Mouse (Mus musculus) limb, embryonic 15.5 days (tissue): Measurements from ENCODE around the gene Ccl6. TPM values are rescaled to one million over a fixed set of nuclear protein-coding genes. Genes with fewer than 3 reads are reported as not detected.

Experiments used
- ATAC-seq: fragments of 200-750 bp; cut with Nextera tagmentation; 2 replicates; pipeline ENCODE4 v1.8.0; 2017; ENCODE audit warnings: low read depth, moderate TSS enrichment; ENCODE audit not compliant: insufficient number of reproducible peaks, low FRiP score, low TSS enrichment
- H3K27ac ChIP-seq: fragments of 300-500 bp; sonication (generic); 2 replicates; pipeline ENCODE4 v1.5.1; 2015; ENCODE audit warnings: moderate library complexity, mild to moderate bottlenecking, inconsistent platforms
- H3K27me3 ChIP-seq: fragments of 300-500 bp; sonication (generic); 2 replicates; pipeline ENCODE4 v1.6.1; 2015; ENCODE audit warnings: inconsistent platforms
- H3K36me3 ChIP-seq: fragments of 300-500 bp; sonication (generic); 2 replicates; pipeline ENCODE4 v1.6.1; 2015; ENCODE audit warnings: inconsistent platforms
- H3K4me1 ChIP-seq: fragments of 300-500 bp; sonication (generic); 2 replicates; pipeline ENCODE4 v1.6.1; 2015; ENCODE audit warnings: inconsistent platforms
- H3K4me2 ChIP-seq: fragments of 300-500 bp; sonication (generic); 2 replicates; pipeline ENCODE4 v1.6.1; 2015; ENCODE audit warnings: mild to moderate bottlenecking, inconsistent platforms
- H3K4me3 ChIP-seq: fragments of 300-500 bp; sonication (generic); 2 replicates; pipeline ENCODE4 v1.5.1; 2015; ENCODE audit warnings: mild to moderate bottlenecking, inconsistent platforms
- H3K9ac ChIP-seq: fragments of 300-500 bp; sonication (generic); 2 replicates; pipeline ENCODE4 v1.6.1; 2015; ENCODE audit warnings: inconsistent platforms
- H3K9me3 ChIP-seq: fragments of 300-500 bp; sonication (generic); 2 replicates; pipeline ENCODE4 v1.6.1; 2016; ENCODE audit warnings: inconsistent platforms
- WGBS: fragments of 180-500 bp; shearing (Covaris S2); methylation state at CpG from one replicate; pipeline ENCODE4 v1.1.7; 2015; 5-methylcytosine and 5-hydroxymethylcytosine counted together
- polyA plus RNA-seq: library from polyadenylated mRNA; unstranded; fragments of >200 nt; fragmentation: Nextera tagmentation; extraction: Ambion mirVana; gene quantifications from 2 replicates; pipeline ENCODE4 v1.2.1, GENCODE M21; 2015

Gene Ccl6
- polyA plus RNA-seq, 1 experiment from 2014 or later, result 6.7 TPM

DNA sequence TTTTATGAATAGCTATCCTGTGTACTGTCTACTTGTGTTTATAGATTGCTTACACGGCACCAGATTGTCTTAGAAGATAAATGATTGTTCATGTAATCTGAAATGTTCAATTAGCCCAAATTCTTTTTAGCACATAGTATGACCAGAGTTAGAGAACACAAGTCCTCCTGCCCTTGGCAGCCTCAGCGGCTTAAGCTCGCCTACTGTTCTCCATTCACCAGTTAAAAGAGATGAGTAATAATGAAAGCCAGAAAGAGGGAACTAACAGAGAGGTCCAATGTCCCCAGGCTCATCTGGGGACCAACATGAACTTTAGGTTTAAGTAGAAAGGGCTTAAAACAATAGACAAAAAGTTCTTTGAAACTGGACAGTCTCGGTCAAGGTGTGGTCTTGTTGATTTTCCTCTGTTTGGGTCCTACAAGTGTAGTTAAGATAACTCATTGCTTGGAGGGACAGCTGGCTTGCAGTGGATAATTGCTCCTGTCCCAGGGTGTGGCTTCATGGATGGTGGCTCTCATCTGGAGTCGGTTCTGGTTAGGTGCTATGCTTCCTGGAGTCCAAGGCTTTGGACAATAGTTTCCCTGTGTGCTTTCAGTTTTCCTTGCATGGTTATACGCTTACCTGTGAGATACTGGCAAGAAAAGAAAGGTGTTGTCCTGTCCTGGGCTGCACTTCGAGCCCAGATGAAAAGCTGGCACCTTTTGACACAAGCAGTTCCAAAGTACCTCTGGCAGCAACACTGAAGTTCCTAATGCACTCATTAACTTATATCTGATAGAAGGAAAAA, 3.0 kb upstream of the Ccl6 start:
- 75% methylated on average over 7 of the region's 7 CpGs for WGBS
- H3K36me3 ChIP-seq, result no peaks in the 10 kb centered on the region
- no peak overlapping the region for H3K4me2 ChIP-seq
- H3K27me3 ChIP-seq, result no peaks in the 10 kb centered on the region
- no peak overlapping the region for H3K9ac ChIP-seq
- H3K9me3 ChIP-seq, result no peaks in the 10 kb centered on the region
- no peak for ATAC-seq
- H3K27ac ChIP-seq, result no peak overlapping the region
- H3K4me1 ChIP-seq, result no peaks in the 10 kb centered on the region
- no peak overlapping the region for H3K4me3 ChIP-seq

DNA sequence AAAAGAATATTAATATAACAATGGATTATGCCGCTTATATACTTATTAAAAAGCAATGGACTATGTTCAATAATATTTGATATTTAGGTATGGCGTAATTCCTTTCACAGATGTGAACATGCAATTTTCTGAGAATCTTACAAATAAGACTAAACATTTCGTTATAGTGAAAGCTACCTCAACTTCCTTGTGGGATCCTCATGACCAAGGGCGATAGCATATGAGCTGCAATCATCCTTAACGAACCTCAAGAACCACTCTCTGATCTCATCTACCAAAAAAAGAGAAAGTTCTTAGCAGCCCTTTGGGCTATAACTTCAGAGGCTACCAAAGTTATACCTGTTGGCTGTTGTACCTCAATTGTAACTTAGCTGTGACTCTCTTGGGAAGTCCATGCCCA, 566 bp upstream of the Ccl6 start:
- no peak overlapping the region for H3K4me2 ChIP-seq
- no peaks in the 10 kb centered on the region for H3K4me1 ChIP-seq

DNA sequence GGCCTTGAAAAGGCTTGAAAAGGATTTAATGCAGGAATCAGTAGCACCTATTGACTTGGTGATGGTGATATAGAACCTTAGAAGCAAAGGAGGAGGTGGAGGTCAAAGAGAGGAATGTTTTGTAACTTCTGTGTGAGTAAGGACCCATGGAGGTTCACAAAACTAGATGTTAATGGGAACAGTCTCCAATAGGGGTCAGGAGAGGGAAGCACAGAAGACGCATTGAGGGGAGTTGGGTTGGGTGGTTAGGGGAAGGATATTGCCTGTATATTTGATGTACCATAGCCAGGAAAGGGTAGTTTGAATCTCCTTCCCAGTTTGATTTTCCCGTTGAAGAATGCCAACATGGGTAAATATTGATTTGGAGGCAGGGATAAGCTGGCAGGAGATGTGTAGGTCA, 8.7 kb downstream of the Ccl6 start:
- Histone ChIP-seq H3K9ac (no peak overlapping the region), H3K27ac (no peak overlapping the region), H3K4me1 (no peaks in the 10 kb centered on the region), H3K4me3 (no peak overlapping the region), H3K27me3 (no peaks in the 10 kb centered on the region), H3K9me3 (no peaks in the 10 kb centered on the region), H3K4me2 (no peak overlapping the region), H3K36me3 (no peaks in the 10 kb centered on the region)
- 86% methylated on average over 2 of the region's 2 CpGs for WGBS
- ATAC-seq, result no peak

More for the DNA sequence above, 566 bp upstream of the Ccl6 start:
- no peak overlapping the region for H3K4me3 ChIP-seq
- no peaks in the 10 kb centered on the region for H3K27me3 ChIP-seq
- 83% methylated on average over 5 of the region's 5 CpGs for WGBS
- no peaks in the 10 kb centered on the region for H3K9me3 ChIP-seq
- no peak overlapping the region for H3K27ac ChIP-seq
- H3K9ac ChIP-seq, result no peak overlapping the region
- H3K36me3 ChIP-seq, result no peaks in the 10 kb centered on the region
- ATAC-seq, result no peak

DNA sequence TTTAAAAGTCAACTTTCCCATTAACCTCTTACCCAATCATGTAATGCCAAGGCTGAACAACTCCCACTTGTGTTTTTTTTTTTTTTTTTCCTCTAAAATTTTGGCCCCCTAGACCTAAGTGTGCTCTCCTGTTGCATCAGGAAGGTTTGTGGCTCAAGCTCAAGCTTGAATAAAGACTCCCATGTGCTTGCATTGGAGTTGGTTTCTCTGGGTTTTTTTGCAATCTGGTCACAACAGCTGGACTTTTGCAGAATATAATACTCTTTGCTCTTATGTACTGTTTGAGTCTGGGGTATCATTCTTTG, 9.5 kb downstream of the Ccl6 start:
- H3K27me3 ChIP-seq, result no peaks in the 10 kb centered on the region
- no peak overlapping the region for H3K4me3 ChIP-seq
- H3K36me3 ChIP-seq, result no peaks in the 10 kb centered on the region
- no peak for ATAC-seq
- no peak overlapping the region for H3K9ac ChIP-seq
- no peaks in the 10 kb centered on the region for H3K9me3 ChIP-seq
- H3K4me1 ChIP-seq, result no peaks in the 10 kb centered on the region
- no peak overlapping the region for H3K4me2 ChIP-seq
- no peak overlapping the region for H3K27ac ChIP-seq

DNA sequence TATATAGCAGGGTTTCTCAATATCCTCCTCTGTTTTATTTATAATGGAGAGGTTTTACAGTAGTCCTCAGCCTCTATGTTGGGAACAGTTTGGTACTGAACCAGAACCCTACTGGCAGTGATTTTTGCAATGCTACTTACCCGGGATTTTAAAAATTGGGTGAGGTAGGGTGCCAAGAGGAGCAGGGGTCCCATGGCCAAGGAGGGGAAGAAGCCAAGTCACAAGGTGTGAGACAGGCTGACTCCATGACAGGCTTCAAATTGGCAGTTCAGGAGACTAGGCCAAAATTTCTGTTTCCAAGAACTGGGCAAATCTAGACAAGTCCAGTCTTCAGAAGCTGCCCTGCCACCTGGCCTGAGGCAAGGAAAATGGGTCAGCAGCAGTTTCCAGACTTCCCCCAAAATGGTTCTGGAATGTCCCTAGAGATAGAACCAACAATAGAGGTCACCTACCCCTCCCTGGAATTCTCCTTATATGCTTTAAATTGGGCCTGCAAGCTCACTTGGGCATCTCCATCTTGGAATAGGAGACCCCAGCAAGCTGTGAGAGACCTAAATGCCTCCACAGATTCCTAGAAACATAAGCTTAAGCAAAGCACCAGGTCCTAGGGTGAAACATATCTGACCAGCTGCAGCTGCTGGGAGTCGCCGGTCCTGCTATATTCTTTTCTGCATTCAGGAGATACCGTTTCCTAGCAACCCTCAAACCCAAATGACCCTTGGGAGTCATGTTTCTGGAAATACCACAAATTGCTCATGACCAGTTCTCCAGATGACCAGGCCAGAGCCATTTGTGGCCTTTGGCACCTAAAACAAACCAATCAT, 10.0 kb downstream of the Ccl6 start:
- Histone ChIP-seq H3K9me3 (no peaks in the 10 kb centered on the region), H3K27ac (no peak overlapping the region), H3K27me3 (no peaks in the 10 kb centered on the region), H3K36me3 (no peaks in the 10 kb centered on the region), H3K4me3 (no peak overlapping the region), H3K9ac (no peak overlapping the region), H3K4me2 (no peak overlapping the region), H3K4me1 (no peaks in the 10 kb centered on the region)
- 61% methylated on average over 4 of the region's 4 CpGs for WGBS
- ATAC-seq, result no peak

DNA sequence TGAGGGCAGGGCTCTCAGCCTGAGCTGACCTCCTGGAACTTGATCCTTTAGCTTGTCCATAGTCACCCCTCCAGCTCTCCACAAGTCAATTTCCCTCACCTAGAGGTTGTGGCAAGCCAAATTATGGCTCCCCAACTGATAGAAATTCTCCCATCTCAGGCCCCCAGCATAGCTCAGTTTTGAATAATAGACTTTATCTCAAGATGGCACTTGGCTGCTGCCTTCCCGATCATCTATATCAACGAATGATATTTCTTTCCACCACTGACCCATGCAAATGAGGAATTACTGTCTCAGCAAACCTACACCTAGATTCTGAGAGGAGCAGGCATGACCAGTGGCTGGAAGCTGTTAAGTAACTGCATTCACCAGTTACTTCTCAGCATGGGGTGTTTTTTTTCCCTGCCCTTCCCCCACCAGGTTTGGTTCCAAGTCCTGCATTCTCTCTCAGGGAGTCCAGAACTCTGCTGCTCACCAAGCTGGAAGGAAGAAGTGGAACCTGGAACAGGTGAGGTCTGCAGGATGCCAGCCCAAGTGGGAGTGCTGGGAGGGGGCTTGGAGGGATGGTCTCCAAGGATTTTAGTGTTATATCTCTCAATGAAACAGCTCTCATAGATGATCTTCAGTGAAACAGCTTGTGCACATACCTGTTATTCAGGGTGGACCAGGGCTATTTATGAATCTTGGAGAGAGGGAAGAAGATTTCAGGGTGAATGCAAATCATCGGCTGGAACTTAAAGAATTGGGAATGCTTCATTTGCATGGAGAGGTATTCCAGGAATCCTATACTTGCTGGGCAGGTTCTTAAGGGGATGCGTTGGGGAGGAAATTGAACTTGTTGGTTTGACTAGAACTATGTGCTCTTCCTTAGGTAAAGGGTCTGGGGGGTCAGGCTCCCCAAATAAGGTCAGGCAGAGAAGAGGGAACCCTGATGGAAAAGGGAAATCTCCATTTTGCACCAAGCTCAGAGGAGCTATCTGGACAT, 11.0 kb downstream of the Ccl6 start:
- WGBS, result 73% methylated on average over 4 of the region's 4 CpGs
- Histone ChIP-seq H3K4me3 (no peak overlapping the region), H3K9ac (no peak overlapping the region), H3K9me3 (no peaks in the 10 kb centered on the region), H3K27ac (no peak overlapping the region), H3K4me1 (no peaks in the 10 kb centered on the region), H3K27me3 (no peaks in the 10 kb centered on the region), H3K36me3 (no peaks in the 10 kb centered on the region), H3K4me2 (no peak overlapping the region)
- no peak for ATAC-seq

DNA sequence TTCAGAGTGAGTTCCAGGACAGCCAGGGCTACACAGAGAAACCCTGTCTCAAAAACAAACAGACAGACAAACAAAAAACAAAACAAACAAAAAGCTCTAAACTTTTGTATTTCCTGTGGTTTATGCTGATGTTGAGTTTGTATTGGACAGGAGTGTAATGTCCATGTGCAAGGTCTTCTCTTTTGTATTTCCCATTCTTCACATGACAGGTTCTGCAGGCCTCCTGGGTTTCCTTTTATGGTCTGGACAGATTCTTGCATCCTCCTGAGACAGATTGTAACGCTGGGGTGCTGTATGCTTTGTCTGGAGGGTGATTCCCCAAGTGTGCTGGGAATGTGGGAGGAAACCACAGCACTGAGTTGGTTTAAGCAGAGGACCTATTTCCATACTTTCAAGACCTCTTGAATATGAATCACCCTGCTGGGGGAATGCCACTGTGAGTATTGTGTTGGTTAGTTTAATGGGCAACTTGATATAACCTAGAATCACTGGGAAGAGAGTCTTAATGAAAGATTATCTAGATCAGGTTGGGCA, 12.1 kb downstream of the Ccl6 start:
- H3K4me3 ChIP-seq, result no peak overlapping the region
- H3K36me3 ChIP-seq, result no peaks in the 10 kb centered on the region
- H3K27me3 ChIP-seq, result no peaks in the 10 kb centered on the region
- no peak overlapping the region for H3K27ac ChIP-seq
- no peak overlapping the region for H3K9ac ChIP-seq
- 70% methylated on average over 1 of the region's 1 CpGs for WGBS
- ATAC-seq, result no peak
- no peaks in the 10 kb centered on the region for H3K9me3 ChIP-seq
- H3K4me1 ChIP-seq, result no peaks in the 10 kb centered on the region
- no peak overlapping the region for H3K4me2 ChIP-seq

DNA sequence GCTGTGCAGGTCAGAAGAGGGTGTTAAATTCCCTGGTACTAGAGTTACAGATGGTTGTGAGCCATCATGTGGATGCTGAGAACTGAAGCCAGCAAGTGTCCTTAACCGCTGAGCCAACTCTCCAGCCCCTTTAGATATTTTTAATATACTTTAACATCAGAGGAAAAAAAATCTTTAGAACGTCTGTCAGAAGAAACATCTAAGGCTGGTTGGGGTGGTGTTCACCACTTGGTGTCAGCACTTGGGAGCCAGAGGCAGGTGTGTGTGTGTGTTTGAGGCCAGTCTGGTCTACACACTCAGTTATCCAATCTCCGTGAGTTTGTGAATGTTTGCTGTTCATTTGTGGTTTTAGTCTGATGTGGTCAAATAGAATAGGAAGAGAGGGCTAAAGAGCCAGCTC, 13.9 kb downstream of the Ccl6 start:
- ATAC-seq, result no peak
- Histone ChIP-seq H3K27ac (no peak overlapping the region), H3K36me3 (no peaks in the 10 kb centered on the region), H3K4me3 (no peak overlapping the region), H3K9ac (no peak overlapping the region), H3K9me3 (no peaks in the 10 kb centered on the region), H3K4me1 (no peaks in the 10 kb centered on the region), H3K4me2 (no peak overlapping the region), H3K27me3 (no peaks in the 10 kb centered on the region)
- WGBS, result 68% methylated on average over 3 of the region's 3 CpGs

DNA sequence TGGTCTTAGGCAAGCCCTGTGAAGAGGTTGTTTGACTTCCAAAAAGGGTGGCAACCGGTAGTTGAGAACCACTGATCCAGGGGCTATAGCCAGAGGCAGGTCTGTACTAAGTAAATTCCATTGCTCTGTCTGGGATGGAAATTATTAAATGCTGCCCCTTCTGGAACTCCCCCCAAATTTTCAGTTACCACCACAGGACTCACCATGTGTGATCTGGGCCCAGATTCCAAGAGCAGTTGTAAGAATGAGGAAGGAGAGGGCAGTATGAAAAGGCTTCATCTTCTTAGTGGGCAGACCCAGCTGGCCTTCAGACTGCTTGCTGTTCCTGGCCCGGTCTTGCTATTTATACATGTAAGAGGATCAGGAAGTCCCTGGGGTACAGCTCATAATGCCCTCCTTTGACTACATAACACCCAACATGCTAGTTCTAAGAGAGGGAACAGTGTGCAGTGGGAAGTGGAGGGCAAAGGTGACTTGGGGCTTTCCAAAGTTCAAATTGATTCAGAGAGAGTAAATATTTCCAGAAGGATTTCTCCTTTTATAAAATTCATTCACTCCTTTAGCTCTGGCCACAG, 14.6 kb downstream of the Ccl6 start, which contains the start of gene Ccl9:
TSS of gene Ccl9 (minus strand) at position 451 of the 575 bp plus-strand sequence.
- no peaks in the 10 kb centered on the region for H3K27me3 ChIP-seq
- WGBS, result 71% methylated on average over 2 of the region's 2 CpGs
- no peak within 1 kb of the TSS for H3K4me2 ChIP-seq
- H3K9ac ChIP-seq, result no peak within 1 kb of the TSS
- no peaks in the 10 kb centered on the region for H3K9me3 ChIP-seq
- H3K4me1 ChIP-seq, result no peaks in the 10 kb centered on the region
- no peak within 1 kb of the TSS for H3K4me3 ChIP-seq
- no peak within 1 kb of the TSS for H3K27ac ChIP-seq
- ATAC-seq, result no peak
- no peaks in the 10 kb centered on the region for H3K36me3 ChIP-seq

DNA sequence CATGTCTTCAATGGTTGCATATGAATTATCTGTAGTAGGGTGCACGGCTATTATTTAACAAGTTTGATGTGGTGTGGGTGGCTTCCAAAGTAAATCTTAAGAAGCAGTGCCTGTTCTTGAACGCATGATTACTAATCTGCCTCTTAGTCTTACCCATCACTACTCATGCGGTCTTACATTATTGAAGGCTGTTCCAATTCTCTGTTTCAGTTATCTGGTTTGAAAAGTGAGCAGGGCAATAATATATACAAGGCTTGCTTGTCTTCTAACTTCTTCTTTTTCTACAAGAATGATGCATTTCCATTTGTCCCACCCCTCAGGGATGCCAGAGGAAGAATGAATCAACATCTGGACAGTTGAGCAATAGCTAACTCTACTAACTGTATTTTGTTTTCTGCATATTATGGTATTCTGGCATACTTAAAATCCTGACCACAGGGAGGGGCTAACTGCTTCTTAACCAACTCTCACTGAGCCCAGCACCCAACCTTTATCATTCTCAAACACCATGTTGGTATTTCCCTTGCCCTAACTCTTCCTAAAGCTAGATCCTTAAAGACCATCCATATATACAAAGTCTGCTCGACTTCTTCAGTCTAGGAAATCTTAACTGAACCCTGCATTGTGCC, 15.8 kb downstream of the Ccl6 start:
- Histone ChIP-seq H3K4me3 (no peak overlapping the region), H3K4me1 (no peaks in the 10 kb centered on the region), H3K27me3 (no peaks in the 10 kb centered on the region), H3K36me3 (no peaks in the 10 kb centered on the region), H3K27ac (no peak overlapping the region), H3K4me2 (no peak overlapping the region), H3K9me3 (no peaks in the 10 kb centered on the region), H3K9ac (no peak overlapping the region)
- WGBS, result 81% methylated on average over 4 of the region's 4 CpGs
- no peak for ATAC-seq

DNA sequence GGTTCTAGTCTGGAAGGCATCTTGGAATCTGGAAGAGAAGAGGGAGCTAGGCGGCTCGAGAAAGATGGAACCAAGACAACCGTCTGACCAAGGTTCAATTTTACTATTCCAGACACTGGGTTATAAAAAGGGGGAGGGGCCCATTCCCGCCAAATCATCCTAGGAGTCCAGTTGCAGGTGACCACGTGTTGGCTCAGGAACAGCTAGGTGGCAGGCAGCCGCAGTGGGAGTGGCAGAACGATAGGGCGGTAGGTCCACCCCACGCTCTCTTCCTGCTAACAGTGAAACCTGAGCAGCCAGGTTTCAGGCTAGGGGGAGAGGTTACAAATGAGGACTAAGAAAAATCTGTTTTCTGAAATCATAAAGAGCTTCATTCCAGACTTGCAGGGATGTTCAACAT, 20.1 kb downstream of the Ccl6 start:
- 42% methylated on average over 9 of the region's 9 CpGs for WGBS

More for the DNA sequence above, 20.1 kb downstream of the Ccl6 start:
- no peak overlapping the region for H3K27ac ChIP-seq
- H3K4me1 ChIP-seq, result no peaks in the 10 kb centered on the region
- H3K36me3 ChIP-seq, result no peaks in the 10 kb centered on the region
- H3K9me3 ChIP-seq, result no peaks in the 10 kb centered on the region
- no peaks in the 10 kb centered on the region for H3K27me3 ChIP-seq
- H3K4me3 ChIP-seq, result no peak overlapping the region
- no peak overlapping the region for H3K4me2 ChIP-seq
- ATAC-seq, result no peak
- no peak overlapping the region for H3K9ac ChIP-seq
